Mouse (Mus musculus) E14TG2a.4 (cell line): ENCODE data around the gene Gm20388.

Source experiments
- H3K27me3 ChIP-seq: 2 replicates; pipeline ENCODE4 v1.6.1; 2014; ENCODE audit warnings: low read length, control low read depth; ENCODE audit not compliant: insufficient read depth
- H3K36me3 ChIP-seq: 2 replicates; pipeline ENCODE4 v1.6.1; 2014; ENCODE audit warnings: low read length, control low read depth; ENCODE audit not compliant: insufficient read depth
- H3K4me1 ChIP-seq: replicated peaks from 2 replicates; pipeline ENCODE4 v1.6.1; 2014; ENCODE audit warnings: low read depth, low read length, control low read depth
- H3K4me3 ChIP-seq: replicated peaks from 2 replicates; pipeline ENCODE4 v1.5.1; 2014; ENCODE audit warnings: mild to moderate bottlenecking, low read length
- H3K9me3 ChIP-seq: 2 replicates; pipeline ENCODE4 v1.6.1; 2014; ENCODE audit warnings: low read length, control low read depth
- CTCF ChIP-seq: conservative IDR thresholded peaks from 2 replicates; pipeline ENCODE4 v1.5.1; 2014; ENCODE audit warnings: low read length
- NANOG ChIP-seq: IDR thresholded peaks from 2 replicates; pipeline ENCODE4 v1.6.1; 2014; ENCODE audit warnings: borderline replicate concordance, low read length, mixed read lengths
- POU5F1 ChIP-seq: IDR thresholded peaks from 2 replicates; pipeline ENCODE4 v1.6.1; 2014; ENCODE audit warnings: low read length, borderline replicate concordance

Gene Gm20388

DNA sequence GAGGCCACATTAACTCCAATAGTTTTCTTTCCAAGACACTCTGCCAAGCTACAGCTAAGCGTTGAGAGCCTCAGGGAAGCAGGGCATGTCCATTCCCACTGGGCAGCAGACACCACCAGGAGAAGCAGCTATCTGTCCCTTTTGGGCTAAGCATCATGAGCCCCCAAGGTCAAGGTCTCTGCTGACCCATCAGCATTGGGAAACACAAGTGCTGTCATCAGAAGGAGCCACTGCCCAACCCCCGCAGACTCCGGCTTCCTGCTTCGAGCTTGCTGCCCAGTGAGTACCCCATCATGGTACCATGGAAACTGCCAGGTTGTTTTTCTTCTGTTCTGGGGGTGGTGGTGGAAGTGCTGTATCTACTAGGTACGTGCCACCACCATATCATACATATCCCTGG lies 1957.6 kb downstream of the Gm20388 start:
- Histone ChIP-seq H3K9me3 (no peaks in the 10 kb centered on the region), H3K4me3 (no peak overlapping the region), H3K4me1 (peaks cover 22% of the 10 kb centered on the region), H3K36me3 (no peaks in the 10 kb centered on the region), H3K27me3 (no peaks in the 10 kb centered on the region)
- TF ChIP-seq CTCF (no peak), NANOG (no peak), POU5F1 (no peak)

DNA sequence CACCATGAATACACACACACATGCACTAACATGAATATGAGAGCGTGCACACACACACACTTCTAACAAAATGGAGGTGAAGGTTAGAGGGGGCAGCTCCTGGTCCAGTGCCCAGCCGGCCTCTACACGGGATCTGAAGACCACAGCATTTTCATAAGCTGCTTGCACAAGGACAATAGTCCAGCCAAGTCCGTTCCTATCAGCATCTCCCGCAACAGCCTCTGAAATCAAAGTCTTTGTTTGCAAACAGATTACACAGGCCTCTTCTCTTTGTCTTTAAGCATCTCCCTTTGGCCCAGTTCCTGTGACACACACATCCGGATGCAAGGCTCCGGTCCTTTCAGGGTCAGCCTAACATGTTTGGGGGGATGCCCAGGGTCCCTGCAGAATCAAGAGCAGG lies 1958.3 kb downstream of the Gm20388 start:
- H3K36me3 ChIP-seq: no peaks in the 10 kb centered on the region
- peaks cover 28% of the 10 kb centered on the region for H3K4me1 ChIP-seq
- H3K9me3 ChIP-seq: no peaks in the 10 kb centered on the region
- H3K27me3 ChIP-seq: no peaks in the 10 kb centered on the region
- TF ChIP-seq NANOG (no peak), POU5F1 (no peak), CTCF (no peak)
- H3K4me3 ChIP-seq: no peak overlapping the region

DNA sequence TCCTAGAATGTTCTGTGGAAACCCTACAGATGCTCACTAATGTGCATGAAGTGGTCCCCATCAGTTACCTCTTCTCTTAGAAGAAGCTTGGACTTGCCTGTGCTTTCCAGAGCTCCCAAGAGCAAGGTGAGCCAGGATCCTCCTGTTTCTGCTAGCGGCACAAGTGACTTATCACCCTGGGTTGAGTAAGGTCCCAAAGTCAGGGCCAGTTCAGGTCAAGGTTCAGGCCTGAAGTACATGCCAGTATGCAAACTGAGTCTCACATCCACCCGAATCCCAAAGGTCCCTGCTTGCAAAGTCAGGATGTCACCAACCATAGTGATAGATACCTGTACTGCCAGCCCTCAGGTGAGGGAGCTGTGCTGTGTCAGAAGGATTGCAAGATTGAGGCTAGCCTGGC lies 1959.5 kb downstream of the Gm20388 start:
- peaks cover 40% of the 10 kb centered on the region for H3K4me1 ChIP-seq
- no peak for TF ChIP-seq CTCF
- no peak for TF ChIP-seq NANOG
- no peak for TF ChIP-seq POU5F1

DNA sequence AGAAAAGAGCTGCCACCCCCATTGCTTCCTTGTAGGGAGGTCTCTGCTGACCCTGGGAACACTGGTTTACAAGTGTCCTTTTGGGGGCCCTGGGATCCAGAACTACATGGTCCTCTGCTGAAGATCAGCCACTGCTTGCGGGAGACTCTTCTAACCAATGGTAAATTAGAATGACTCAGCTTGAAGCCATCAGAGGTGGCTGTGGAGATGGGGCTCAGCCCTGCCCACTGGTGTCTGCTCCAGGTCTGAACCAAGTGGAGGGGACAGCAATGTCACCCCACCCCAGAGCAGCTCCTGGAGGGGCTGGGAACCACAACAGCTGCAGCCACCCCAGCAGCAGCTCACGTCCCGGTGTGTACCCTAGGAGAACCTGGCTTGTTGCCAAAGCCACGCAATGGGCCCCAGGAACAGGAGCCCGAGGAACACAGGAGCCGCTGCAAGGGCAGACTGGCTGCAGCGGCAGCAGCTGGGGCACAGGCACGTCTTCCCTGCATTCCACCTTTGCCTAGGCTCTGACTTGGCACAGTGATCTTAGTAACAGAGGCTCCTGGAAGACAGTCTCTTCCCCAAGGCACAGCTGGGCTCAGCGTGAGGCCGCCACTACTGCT lies 1961.3 kb downstream of the Gm20388 start:
- TF ChIP-seq POU5F1: no peak
- TF ChIP-seq NANOG: no peak
- TF ChIP-seq CTCF: no peak
- H3K36me3 ChIP-seq: 0 out of 2 replicates have a peak, but pooled peaks cover under 1% of the 10 kb centered on the region
- 0 out of 2 replicates have a peak overlapping the region, but pooled peaks have one; percentile 4 for H3K4me3 ChIP-seq
- H3K27me3 ChIP-seq: no peaks in the 10 kb centered on the region
- no peaks in the 10 kb centered on the region for H3K9me3 ChIP-seq
- peaks cover 56% of the 10 kb centered on the region for H3K4me1 ChIP-seq

More for the DNA sequence above, 1959.5 kb downstream of the Gm20388 start:
- H3K27me3 ChIP-seq: no peaks in the 10 kb centered on the region
- no peak overlapping the region for H3K4me3 ChIP-seq
- H3K36me3 ChIP-seq: no peaks in the 10 kb centered on the region
- no peaks in the 10 kb centered on the region for H3K9me3 ChIP-seq

DNA sequence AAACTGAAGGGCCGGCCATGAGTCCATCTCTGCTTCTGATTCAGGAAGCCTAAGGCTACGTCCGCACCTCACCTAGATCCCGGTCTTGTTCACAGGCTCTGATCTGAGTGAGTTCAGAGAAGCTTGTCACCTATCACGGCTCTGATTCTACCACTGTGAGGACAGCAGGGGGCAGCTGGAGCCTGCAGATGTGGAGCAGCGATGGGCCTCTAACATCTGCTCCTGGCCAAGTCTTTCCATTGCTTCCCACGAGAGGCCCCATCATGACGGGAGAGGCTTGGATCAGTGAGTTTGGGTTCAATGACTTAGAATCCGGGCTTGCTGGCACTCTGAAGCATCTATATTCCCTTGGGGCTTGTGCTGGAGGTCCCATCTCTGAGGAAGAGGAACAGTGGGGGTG lies 1963.4 kb downstream of the Gm20388 start:
- TF ChIP-seq CTCF: no peak
- no peak for TF ChIP-seq NANOG
- no peak for TF ChIP-seq POU5F1
- Histone ChIP-seq H3K4me1 (peaks cover 60% of the 10 kb centered on the region), H3K27me3 (no peaks in the 10 kb centered on the region), H3K4me3 (no peak overlapping the region), H3K9me3 (no peaks in the 10 kb centered on the region), H3K36me3 (0 out of 2 replicates have a peak, but pooled peaks cover 9% of the 10 kb centered on the region)

DNA sequence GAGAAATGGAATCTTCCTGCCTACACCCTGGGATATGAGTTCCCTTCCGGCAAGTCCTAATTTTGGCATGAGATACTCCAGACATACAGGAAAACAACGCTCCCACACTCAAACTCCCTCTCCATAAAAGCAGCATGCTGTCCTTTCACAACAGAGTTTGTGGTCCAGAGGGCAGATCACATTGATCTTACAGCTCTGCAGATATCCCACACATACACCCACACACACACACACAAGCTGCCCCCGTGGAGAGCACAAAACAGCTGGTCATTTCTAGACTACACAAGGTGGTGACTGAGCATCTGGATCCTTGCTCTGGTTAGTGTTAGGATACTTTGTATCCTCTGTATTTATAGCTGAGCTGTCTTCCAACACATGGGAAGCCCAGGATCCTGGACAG lies 1964.4 kb downstream of the Gm20388 start:
- TF ChIP-seq NANOG (no peak), CTCF (no peak), POU5F1 (no peak)
- H3K27me3 ChIP-seq: no peaks in the 10 kb centered on the region
- no peak overlapping the region for H3K4me3 ChIP-seq
- peaks cover 70% of the 10 kb centered on the region for H3K4me1 ChIP-seq
- H3K36me3 ChIP-seq: peaks cover 17% of the 10 kb centered on the region
- H3K9me3 ChIP-seq: no peaks in the 10 kb centered on the region

DNA sequence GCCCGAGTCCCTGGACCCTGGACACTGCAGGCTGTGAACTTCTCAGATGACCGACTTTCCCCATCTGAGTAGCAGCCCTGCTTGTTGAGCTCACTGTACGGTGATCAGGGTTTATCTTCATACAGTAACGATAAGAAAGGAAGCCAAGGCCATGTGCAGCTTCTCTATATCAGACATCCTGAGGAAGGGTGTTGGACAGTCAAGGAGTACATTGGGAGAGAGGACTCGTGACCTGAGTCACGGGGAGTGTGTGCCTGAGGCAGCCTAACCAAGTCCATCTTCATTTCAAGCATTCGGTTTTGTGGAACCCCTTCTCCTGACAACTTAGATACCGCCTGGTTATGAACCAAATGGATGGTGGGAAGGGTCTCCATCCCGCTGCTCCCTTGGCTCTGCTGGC lies 1964.9 kb downstream of the Gm20388 start:
- H3K4me3 ChIP-seq: 0 out of 2 replicates have a peak overlapping the region, but pooled peaks have one; percentile 3
- H3K9me3 ChIP-seq: no peaks in the 10 kb centered on the region
- H3K36me3 ChIP-seq: peaks cover 22% of the 10 kb centered on the region
- H3K4me1 ChIP-seq: peaks cover 74% of the 10 kb centered on the region
- TF ChIP-seq NANOG (no peak), CTCF (no peak), POU5F1 (no peak)
- H3K27me3 ChIP-seq: no peaks in the 10 kb centered on the region

DNA sequence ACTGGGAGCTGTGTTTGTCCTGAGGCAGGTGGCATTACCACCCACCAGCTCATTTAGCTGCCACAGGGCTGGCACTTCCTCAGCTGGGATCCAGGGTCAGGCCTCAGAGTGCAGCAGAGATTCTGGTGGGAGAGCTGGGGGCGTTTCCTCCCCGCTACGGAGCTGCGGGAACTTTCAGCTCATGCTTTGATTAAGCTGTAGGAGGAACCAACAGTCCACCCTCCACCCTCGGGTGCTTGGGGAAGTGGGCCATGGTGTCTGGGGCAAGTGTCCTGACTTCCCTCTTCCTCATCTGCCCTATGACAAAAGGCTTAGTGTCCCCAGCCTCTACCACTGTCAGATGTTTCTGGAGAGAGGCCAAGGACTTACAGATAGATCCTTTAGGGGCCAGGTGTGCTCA lies 1966.6 kb downstream of the Gm20388 start:
- Histone ChIP-seq H3K36me3 (peaks cover 39% of the 10 kb centered on the region), H3K9me3 (no peaks in the 10 kb centered on the region), H3K27me3 (no peaks in the 10 kb centered on the region), H3K4me1 (peaks cover 81% of the 10 kb centered on the region), H3K4me3 (no peak overlapping the region)
- TF ChIP-seq NANOG (no peak), CTCF (no peak), POU5F1 (no peak)
